Mouse (Mus musculus) olfactory bulb, adult 2 months (tissue): ENCODE results near the gene Ager.

ENCODE experiments used
- CTCF ChIP-seq: fragments of 200-500 bp; IDR thresholded peaks from 2 replicates; pipeline ENCODE4 v1.5.1; 2012; ENCODE audit warnings: low read depth, mild to moderate bottlenecking, low read length, moderate library complexity; ENCODE audit not compliant: insufficient read depth
- POLR2A ChIP-seq: fragments of 200-500 bp; IDR thresholded peaks from 2 replicates; pipeline ENCODE4 v1.6.1; 2012; ENCODE audit warnings: mild to moderate bottlenecking, low read depth, low read length, moderate library complexity; ENCODE audit not compliant: insufficient read depth

DNA sequence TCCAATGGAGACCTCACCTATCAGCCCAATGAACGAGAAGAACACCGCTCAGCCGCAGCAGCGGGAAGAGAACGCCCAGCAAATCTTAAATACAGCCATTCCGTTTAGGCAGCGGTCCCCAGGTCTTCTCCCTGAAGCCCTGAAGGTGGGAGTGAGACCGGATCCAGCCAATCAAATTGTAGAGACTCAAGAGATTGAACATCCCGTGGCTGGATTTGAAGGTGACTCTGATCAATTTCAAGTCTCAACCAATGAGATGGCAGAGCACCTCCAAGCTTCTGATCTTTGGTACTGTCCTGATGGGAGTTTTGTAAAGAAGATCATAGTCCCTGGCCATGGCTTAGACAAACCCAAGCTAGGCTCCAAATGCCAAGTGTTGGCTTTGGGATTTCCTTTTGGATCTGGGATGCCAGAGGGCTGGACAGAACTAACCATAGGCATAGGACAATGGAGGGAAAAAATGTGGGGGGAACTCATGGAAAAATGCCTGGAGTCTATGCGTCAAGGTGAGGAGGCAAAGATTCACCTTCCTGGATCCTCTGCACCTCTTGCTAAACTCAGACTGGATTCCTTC is 47.7 kb downstream of the Ager start:
- TF ChIP-seq CTCF = no peak
- no peak for TF ChIP-seq POLR2A
